ENCODE assay signal across 14 mouse cellular contexts in the genomic region with DNA sequence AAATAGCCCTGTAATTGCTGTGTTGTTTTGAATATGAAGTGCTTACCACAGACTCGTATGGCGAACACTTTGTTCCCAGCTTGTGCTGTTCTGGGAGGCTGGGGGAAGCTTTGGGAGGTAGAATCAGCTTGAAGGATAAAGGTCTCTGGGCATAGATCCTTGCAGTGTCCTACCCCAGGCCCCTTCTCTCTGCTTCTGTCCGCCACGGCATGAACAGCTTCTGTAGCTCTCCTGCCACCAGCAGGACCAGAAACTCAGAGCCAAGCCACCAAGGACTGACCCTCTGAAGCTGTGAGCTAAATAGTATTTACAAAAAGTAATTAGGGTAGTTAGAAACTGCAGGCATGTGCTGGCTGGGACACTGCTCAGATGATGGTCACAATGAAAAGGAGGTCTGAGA. TPM values are rescaled to one million over a fixed set of nuclear protein-coding genes. Genes with fewer than 3 reads are reported as not detected.
A peak's percentile ranks its signal among the peaks of the same experiment; 100 is the strongest.
DNase-seq lines count a peak whose midpoint lies in the region; ATAC-seq and TF ChIP-seq lines count a peak whose summit lies in the region.
"Had no signal": no experiment of that assay in that cellular context is flagged by ENCODE, and none has a peak within 500 bp of the region (broad histone marks: within the 10 kb centered on the region; RNA-seq: fewer than 3 reads in every experiment).

No protein-coding gene starts in this region.

- intact Hi-C loops in heart, adult 2 months (cut with DNase I): no loop called here
- intact Hi-C loops in heart, postnatal 25 days (cut with DNase I): loop anchor here (10.0 kb wide), 1 partner anchor 190 kb away; no protein-coding TSS in a partner anchor
- intact Hi-C loops in heart, postnatal 36 days (cut with DNase I): no loop called here

- DNase-seq in heart, adult 11 months: peak; percentile 76
- no peak for DNase-seq in heart, adult 2 months
- no peak for DNase-seq in heart, postnatal 25 days (ENCODE audit: low spot score)
- peak; percentile 67 for DNase-seq in heart, embryonic 10.5 days (ENCODE audit: low spot score)
- no peak for DNase-seq in heart, postnatal 36 days
- peak; percentile 70 for DNase-seq in midbrain, embryonic 11.5 days (ENCODE audit: low spot score, missing footprints)
- DNase-seq: adrenal gland, adult 8-10 months had no signal

- no peaks in the 10 kb centered on the region for H3K79me2 ChIP-seq in heart, adult 2 months (replicated peaks; ENCODE audit: control insufficient read depth, insufficient read depth, low read length)

- no peak overlapping the region for H3K27ac ChIP-seq in heart, embryonic 11.5 days (ENCODE audit: low read depth, low read length)
- H3K27ac ChIP-seq in heart, adult 2 months: no peak overlapping the region
- H3K27ac ChIP-seq in heart, embryonic 10.5 days: no peak overlapping the region
- no peak overlapping the region for H3K27ac ChIP-seq in midbrain, embryonic 11.5 days (ENCODE audit: low read depth, low read length)
- no peak overlapping the region for H3K27ac ChIP-seq in midbrain, embryonic 16.5 days (ENCODE audit: low read length)

- peak; percentile 0; the same call in 1 of the 2 replicates for TF ChIP-seq CTCF in heart, adult 2 months (IDR thresholded peaks at IDR 0.05)

- H3K4me2 ChIP-seq in heart, embryonic 11.5 days: no peak overlapping the region
- H3K4me2 ChIP-seq in midbrain, embryonic 11.5 days: no peak overlapping the region
- no peak overlapping the region for H3K4me2 ChIP-seq in midbrain, embryonic 16.5 days (ENCODE audit: low read length)

- no peaks in the 10 kb centered on the region for H3K9me3 ChIP-seq in heart, embryonic 11.5 days (replicated peaks; ENCODE audit: control insufficient read depth, low read length)
- no peaks in the 10 kb centered on the region for H3K9me3 ChIP-seq in heart, embryonic 10.5 days
- H3K9me3 ChIP-seq in midbrain, embryonic 11.5 days (ENCODE audit: control insufficient read depth, low read length): no peaks in the 10 kb centered on the region
- no peaks in the 10 kb centered on the region for H3K9me3 ChIP-seq in midbrain, embryonic 16.5 days (replicated peaks; ENCODE audit: control insufficient read depth, low read length, poor library complexity, severe bottlenecking)
- H3K9me3 ChIP-seq: G1E had no signal

- TF ChIP-seq POLR2A in heart, adult 2 months (IDR thresholded peaks at IDR 0.05; ENCODE audit: insufficient read depth, low read depth, low read length): no peak

- no peak for TF ChIP-seq EP300 in heart, adult 2 months (IDR thresholded peaks at IDR 0.05; ENCODE audit: insufficient read depth, low read depth, low read length)

- peaks cover under 1% of the 10 kb centered on the region for H3K36me3 ChIP-seq in heart, embryonic 11.5 days (ENCODE audit: control insufficient read depth, insufficient read depth, low read length)
- H3K36me3 ChIP-seq in heart, adult 2 months (ENCODE audit: control insufficient read depth, insufficient read depth, low read length): no peaks in the 10 kb centered on the region
- H3K36me3 ChIP-seq in heart, embryonic 10.5 days: peaks cover 34% of the 10 kb centered on the region
- no peaks in the 10 kb centered on the region; the same call in 1 of the 2 replicates for H3K36me3 ChIP-seq in midbrain, embryonic 11.5 days (ENCODE audit: control insufficient read depth, insufficient read depth, low read length)
- peaks cover 13% of the 10 kb centered on the region for H3K36me3 ChIP-seq in midbrain, embryonic 16.5 days (ENCODE audit: control insufficient read depth, insufficient read depth, low read length)

- no peaks in the 10 kb centered on the region for H3K4me1 ChIP-seq in heart, embryonic 11.5 days (ENCODE audit: control insufficient read depth, insufficient read depth, low read length)
- H3K4me1 ChIP-seq in heart, adult 2 months (ENCODE audit: control insufficient read depth, insufficient read depth, low read length): no peaks in the 10 kb centered on the region
- H3K4me1 ChIP-seq in heart, embryonic 10.5 days: no peaks in the 10 kb centered on the region
- no peaks in the 10 kb centered on the region for H3K4me1 ChIP-seq in midbrain, embryonic 11.5 days (ENCODE audit: control insufficient read depth, insufficient read depth, low read length)
- no peaks in the 10 kb centered on the region for H3K4me1 ChIP-seq in midbrain, embryonic 16.5 days (ENCODE audit: control insufficient read depth, insufficient read depth, low read length)

- no peak overlapping the region for H3K9ac ChIP-seq in heart, embryonic 11.5 days (ENCODE audit: low read depth, low read length)
- no peak overlapping the region for H3K9ac ChIP-seq in heart, adult 2 months (ENCODE audit: low read depth, low read length)
- no peak overlapping the region for H3K9ac ChIP-seq in midbrain, embryonic 11.5 days (ENCODE audit: low read length)
- H3K9ac ChIP-seq in midbrain, embryonic 16.5 days (ENCODE audit: low read depth, low read length): no peak overlapping the region

- H3K4me3 ChIP-seq in heart, embryonic 11.5 days (ENCODE audit: low read depth, low read length): no peak overlapping the region
- no peak overlapping the region for H3K4me3 ChIP-seq in heart, adult 2 months
- no peak overlapping the region for H3K4me3 ChIP-seq in heart, embryonic 10.5 days
- H3K4me3 ChIP-seq in midbrain, embryonic 11.5 days (ENCODE audit: low read depth, low read length): no peak overlapping the region
- no peak overlapping the region for H3K4me3 ChIP-seq in midbrain, embryonic 16.5 days (ENCODE audit: low read depth, low read length)

- no peak for ATAC-seq in heart, embryonic 11.5 days (replicated peaks; ENCODE audit: insufficient number of reproducible peaks, low FRiP score, low TSS enrichment)
- ATAC-seq in midbrain, embryonic 11.5 days (ENCODE audit: low FRiP score): no peak
- no peak for ATAC-seq in midbrain, embryonic 16.5 days
- ATAC-seq: Patski had no signal

- WGBS in heart, embryonic 11.5 days (ENCODE audit: insufficient replicate concordance): 87% methylated on average over 4 of the region's 4 CpGs
- 94% methylated on average over 4 of the region's 4 CpGs for WGBS in heart, adult 2 months
- 90% methylated on average over 4 of the region's 4 CpGs for WGBS in heart, embryonic 10.5 days
- 92% methylated on average over 4 of the region's 4 CpGs for WGBS in midbrain, embryonic 11.5 days
- WGBS in midbrain, embryonic 16.5 days: 96% methylated on average over 4 of the region's 4 CpGs

- no peaks in the 10 kb centered on the region for H3K27me3 ChIP-seq in heart, embryonic 11.5 days (ENCODE audit: control insufficient read depth, insufficient read depth, low read length)
- H3K27me3 ChIP-seq in heart, adult 2 months (ENCODE audit: control insufficient read depth, insufficient read depth, low read length): no peaks in the 10 kb centered on the region
- H3K27me3 ChIP-seq in heart, embryonic 10.5 days (ENCODE audit: insufficient read depth, poor library complexity, severe bottlenecking): no peaks in the 10 kb centered on the region
- no peaks in the 10 kb centered on the region for H3K27me3 ChIP-seq in midbrain, embryonic 11.5 days (ENCODE audit: control insufficient read depth, insufficient read depth, low read length)
- no peaks in the 10 kb centered on the region for H3K27me3 ChIP-seq in midbrain, embryonic 16.5 days (ENCODE audit: control insufficient read depth, insufficient read depth, low read depth, low read length)
- H3K27me3 ChIP-seq: CH12.LX, Patski had no signal

RNA-seq across cellular contexts. Expression of a gene that starts 17.2 kb away (rescaled TPM):
- 75.7 and 81.9 TPM in 2 replicates for polyA plus RNA-seq in heart, embryonic 11.5 days (2014; fragmentation: Nextera tagmentation; extraction: Ambion mirVana)
- total RNA-seq in heart, adult 2 months (2021): 10 to 100 TPM; 24.2 to 30.2 TPM
- 37.9 and 59.2 TPM in 2 replicates for polyA plus RNA-seq in heart, adult 2 months (2012; rRNA removed)
- 10 to 100 TPM; 24.5 to 28.1 TPM for total RNA-seq in heart, postnatal 25 days (2021)
- 75.2 and 75.9 TPM in 2 replicates for polyA plus RNA-seq in heart, embryonic 10.5 days (2016; fragmentation: Nextera tagmentation; extraction: Ambion mirVana)
- total RNA-seq in heart, postnatal 36 days (2021): 10 to 100 TPM; 30.0 to 30.1 TPM
- polyA plus RNA-seq in midbrain, embryonic 11.5 days (2014; fragmentation: Nextera tagmentation; extraction: Ambion mirVana): 73.7 and 80.0 TPM in 2 replicates
- 108 and 111 TPM in 2 replicates for polyA plus RNA-seq in midbrain, embryonic 16.5 days (2015; fragmentation: Nextera tagmentation; extraction: Ambion mirVana)

RNA-seq across cellular contexts. Expression of a gene that starts 52.4 kb away (rescaled TPM):
- polyA plus RNA-seq in heart, embryonic 11.5 days (2014; fragmentation: Nextera tagmentation; extraction: Ambion mirVana): 1.6 and 1.8 TPM in 2 replicates
- 1 to 10 TPM; 3.2 to 3.9 TPM for total RNA-seq in heart, adult 2 months (2021)
- polyA plus RNA-seq in heart, adult 2 months (2012; rRNA removed): 0.80 and 2.0 TPM in 2 replicates
- 1 to 10 TPM; 4.2 to 7.1 TPM for total RNA-seq in heart, postnatal 25 days (2021)
- 0.33 and 0.90 TPM in 2 replicates for polyA plus RNA-seq in heart, embryonic 10.5 days (2016; fragmentation: Nextera tagmentation; extraction: Ambion mirVana)
- 1 to 10 TPM; 3.5 to 4.5 TPM for total RNA-seq in heart, postnatal 36 days (2021)
- 1.6 and 3.0 TPM in 2 replicates for polyA plus RNA-seq in midbrain, embryonic 11.5 days (2014; fragmentation: Nextera tagmentation; extraction: Ambion mirVana)
- polyA plus RNA-seq in midbrain, embryonic 16.5 days (2015; fragmentation: Nextera tagmentation; extraction: Ambion mirVana): 2.5 and 3.6 TPM in 2 replicates
- total RNA-seq: CH12.LX, MEL had no signal
- polyA plus RNA-seq: CD4-positive, CD25-positive, alpha-beta regulatory T cell, adult 4 months; G1E had no signal

Comparison
In these comparisons a context has a peak if more than half of its experiments do, and no peak if none do; other contexts are left out.
1. DNase-seq: peak in heart, adult 11 months (single experiment), heart, embryonic 10.5 days (single experiment) and midbrain, embryonic 11.5 days (single experiment); none in heart, adult 2 months (0 of 2), heart, postnatal 25 days (single experiment) and heart, postnatal 36 days (0 of 2).